Mouse (Mus musculus): ENCODE results near the gene Klhdc8a.

The Klhdc8a gene

GRCm38 (mm10) chr1:132315889-132316624 lies 17.6 kb downstream of the Klhdc8a start, which contains the start of gene Nuak2:
Gene Nuak2, plus strand, starts transcription at chr1:132316126.
- Histone ChIP-seq H3K4me1 (replicated peaks; ENCODE audit: low read depth, low read length) (peaks cover 52% of the 10 kb centered on the region), H3K36me3 (ENCODE audit: insufficient read depth, low read length) (peaks cover 29% of the 10 kb centered on the region), H3K4me3 (replicated peaks; ENCODE audit: low read length) (peak within 1 kb of the TSS; percentile 84), H3K27me3 (ENCODE audit: insufficient read depth, low read length) (peaks cover 52% of the 10 kb centered on the region), H3K9me3 (ENCODE audit: low read length) (no peaks in the 10 kb centered on the region)
- no peak for TF ChIP-seq POU5F1 (IDR thresholded peaks at IDR 0.05; ENCODE audit: borderline replicate concordance, low read length)
- no peak for TF ChIP-seq NANOG (IDR thresholded peaks at IDR 0.05; ENCODE audit: borderline replicate concordance, low read length)
- no peak for TF ChIP-seq CTCF (conservative IDR thresholded peaks at IDR 0.05; ENCODE audit: low read length)

DNA sequence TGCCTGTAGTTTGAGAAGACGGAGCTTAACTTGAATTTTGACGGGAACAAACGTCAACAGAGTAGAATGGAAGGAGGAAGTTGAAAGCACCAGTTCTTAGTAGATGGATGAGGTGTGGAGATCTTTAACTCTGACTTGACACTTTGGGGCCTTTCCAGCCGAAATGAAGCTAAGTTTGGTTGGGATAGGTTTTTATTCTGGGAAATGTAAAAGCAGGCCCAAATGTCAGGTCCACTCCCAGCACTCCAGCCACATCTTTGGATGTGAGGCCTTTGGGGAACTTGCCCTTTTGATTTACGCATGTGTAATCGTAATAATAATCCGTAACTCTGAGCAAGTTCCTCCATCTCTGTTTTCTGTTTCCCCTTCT lies 18.2 kb downstream of the Klhdc8a start:
- Histone ChIP-seq H3K9me3 (ENCODE audit: low read length) (no peaks in the 10 kb centered on the region), H3K4me1 (replicated peaks; ENCODE audit: low read depth, low read length) (peaks cover 57% of the 10 kb centered on the region), H3K4me3 (replicated peaks; ENCODE audit: low read length) (peak overlapping the region; percentile 84), H3K27me3 (ENCODE audit: insufficient read depth, low read length) (peaks cover 47% of the 10 kb centered on the region), H3K36me3 (ENCODE audit: insufficient read depth, low read length) (peaks cover 30% of the 10 kb centered on the region)
- TF ChIP-seq CTCF (conservative IDR thresholded peaks at IDR 0.05; ENCODE audit: low read length) (no peak), POU5F1 (IDR thresholded peaks at IDR 0.05; ENCODE audit: borderline replicate concordance, low read length) (no peak), NANOG (IDR thresholded peaks at IDR 0.05; ENCODE audit: borderline replicate concordance, low read length) (no peak)

DNA sequence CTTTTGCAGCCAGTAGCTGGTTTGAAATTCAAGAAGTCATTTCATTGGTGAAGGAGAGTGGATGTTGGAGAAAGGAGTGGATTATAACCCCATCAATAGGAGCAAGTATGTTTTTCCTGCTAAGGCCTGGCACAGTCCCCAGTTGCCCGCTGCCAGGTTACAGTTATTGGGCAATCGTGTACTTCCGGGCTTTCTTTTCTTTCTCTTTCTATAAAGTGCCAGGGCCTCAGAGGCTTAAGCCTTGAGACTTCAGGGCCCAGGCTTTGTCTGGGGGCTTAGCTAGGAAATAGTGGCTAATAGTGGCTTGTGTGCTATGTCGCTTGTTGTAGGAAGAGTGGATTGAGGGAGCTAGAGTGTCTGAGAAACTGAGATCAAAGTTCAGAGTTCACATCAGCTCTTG lies 19.0 kb downstream of the Klhdc8a start:
- H3K27me3 ChIP-seq (ENCODE audit: insufficient read depth, low read length) = peaks cover 47% of the 10 kb centered on the region
- TF ChIP-seq POU5F1 (IDR thresholded peaks at IDR 0.05; ENCODE audit: borderline replicate concordance, low read length) (no peak), NANOG (IDR thresholded peaks at IDR 0.05; ENCODE audit: borderline replicate concordance, low read length) (no peak), CTCF (conservative IDR thresholded peaks at IDR 0.05; ENCODE audit: low read length) (no peak)

DNA sequence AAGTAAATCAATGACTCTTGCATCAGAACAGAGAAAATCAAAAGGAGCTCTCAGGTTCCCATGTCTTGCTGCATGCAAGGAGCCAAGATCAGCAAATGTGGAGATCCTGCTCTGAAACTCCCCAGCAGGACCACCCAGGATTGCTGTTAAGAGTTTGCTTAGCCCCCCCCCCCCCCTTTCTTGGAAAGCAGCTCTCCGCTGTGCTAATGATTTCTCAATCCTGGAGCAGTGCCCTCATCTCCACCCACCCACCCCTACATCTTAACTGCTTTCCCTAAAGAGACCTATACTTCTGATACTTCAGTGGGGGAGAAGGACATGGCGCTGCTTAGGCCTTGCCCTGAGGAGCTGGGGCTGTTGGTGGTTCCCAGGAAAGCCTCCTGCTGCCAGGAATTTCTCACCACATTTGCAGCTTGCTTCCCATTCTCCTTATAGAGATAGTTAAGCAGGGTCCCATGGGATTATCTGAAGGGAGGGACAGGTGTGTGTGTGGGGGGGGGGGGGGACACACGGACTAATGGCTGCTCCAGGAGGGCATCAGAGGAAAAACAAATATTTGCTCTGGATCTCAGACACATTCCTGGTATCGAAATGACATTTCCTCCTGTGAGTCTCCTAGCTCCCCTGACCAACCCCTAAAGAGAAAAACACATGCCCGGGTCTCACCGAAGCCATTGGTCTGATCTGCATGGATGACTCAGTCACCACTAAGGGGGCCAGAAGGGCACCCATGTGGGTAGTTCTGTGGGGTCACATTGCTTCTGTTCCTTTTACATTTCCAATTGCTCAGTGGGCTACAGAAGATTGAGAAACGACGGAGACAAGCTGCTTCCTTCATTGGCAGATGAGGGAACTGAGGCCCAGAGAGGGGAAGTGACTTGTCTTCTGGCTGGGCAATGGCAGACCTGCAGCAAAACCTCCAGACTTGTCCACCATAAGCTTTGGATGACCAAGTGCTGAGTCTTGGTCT lies 19.8 kb downstream of the Klhdc8a start:
- H3K4me3 ChIP-seq (replicated peaks; ENCODE audit: low read length) = no peak overlapping the region
- peaks cover 30% of the 10 kb centered on the region for H3K36me3 ChIP-seq (ENCODE audit: insufficient read depth, low read length)
- H3K9me3 ChIP-seq (ENCODE audit: low read length) = no peaks in the 10 kb centered on the region
- H3K27me3 ChIP-seq (ENCODE audit: insufficient read depth, low read length) = peaks cover 47% of the 10 kb centered on the region
- H3K4me1 ChIP-seq (replicated peaks; ENCODE audit: low read depth, low read length) = peaks cover 68% of the 10 kb centered on the region
- TF ChIP-seq CTCF (conservative IDR thresholded peaks at IDR 0.05; ENCODE audit: low read length) (no peak), POU5F1 (IDR thresholded peaks at IDR 0.05; ENCODE audit: borderline replicate concordance, low read length) (no peak), NANOG (IDR thresholded peaks at IDR 0.05; ENCODE audit: borderline replicate concordance, low read length) (no peak)

More for the DNA sequence above, 19.0 kb downstream of the Klhdc8a start:
- Histone ChIP-seq H3K4me1 (replicated peaks; ENCODE audit: low read depth, low read length) (peaks cover 65% of the 10 kb centered on the region), H3K36me3 (ENCODE audit: insufficient read depth, low read length) (peaks cover 30% of the 10 kb centered on the region), H3K4me3 (replicated peaks; ENCODE audit: low read length) (no peak overlapping the region), H3K9me3 (ENCODE audit: low read length) (no peaks in the 10 kb centered on the region)

GRCm38 (mm10) chr1:132319242-132319641 lies 20.8 kb downstream of the Klhdc8a start:
- Histone ChIP-seq H3K4me1 (replicated peaks; ENCODE audit: low read depth, low read length) (peaks cover 79% of the 10 kb centered on the region), H3K27me3 (ENCODE audit: insufficient read depth, low read length) (peaks cover 39% of the 10 kb centered on the region), H3K36me3 (ENCODE audit: insufficient read depth, low read length) (peaks cover 30% of the 10 kb centered on the region), H3K4me3 (replicated peaks; ENCODE audit: low read length) (no peak overlapping the region), H3K9me3 (ENCODE audit: low read length) (no peaks in the 10 kb centered on the region)
- no peak for TF ChIP-seq NANOG (IDR thresholded peaks at IDR 0.05; ENCODE audit: borderline replicate concordance, low read length)
- no peak for TF ChIP-seq CTCF (conservative IDR thresholded peaks at IDR 0.05; ENCODE audit: low read length)
- TF ChIP-seq POU5F1 (IDR thresholded peaks at IDR 0.05; ENCODE audit: borderline replicate concordance, low read length) = no peak

DNA sequence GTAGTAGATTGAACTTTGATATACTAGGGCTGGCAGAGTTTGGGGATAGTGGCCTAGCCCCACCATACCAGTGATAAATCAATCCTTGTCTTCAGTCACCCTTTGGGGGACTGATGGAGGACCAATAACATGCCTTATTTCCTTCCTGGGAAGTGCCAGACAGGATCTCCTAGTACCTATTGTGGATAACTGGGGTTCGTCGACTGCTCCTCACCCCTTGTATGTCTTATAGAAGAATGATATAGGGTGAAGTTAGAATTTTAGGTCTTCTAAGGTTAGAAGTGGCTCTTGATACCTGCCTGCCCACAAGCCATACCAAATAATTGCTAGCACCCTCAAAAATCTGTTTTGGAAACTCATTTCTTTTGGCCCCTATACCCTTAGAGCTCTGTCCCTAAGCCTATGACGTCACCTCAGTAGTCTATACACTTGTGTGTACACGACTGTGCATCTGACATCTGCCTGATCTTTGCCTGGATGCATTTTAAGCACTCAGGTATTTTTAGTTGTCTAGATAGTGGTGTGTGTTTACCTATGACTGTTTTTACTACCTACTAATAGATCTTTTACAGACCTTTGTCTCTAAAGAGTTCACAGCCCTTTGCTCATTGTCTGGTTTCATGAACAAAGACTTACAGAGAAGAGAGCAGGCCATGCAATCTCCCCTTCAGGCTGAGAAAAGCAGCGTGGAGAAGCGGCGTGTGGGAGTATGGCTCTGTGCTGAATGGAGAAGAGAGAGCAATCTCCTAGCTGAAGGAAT lies 23.6 kb downstream of the Klhdc8a start:
- Histone ChIP-seq H3K36me3 (ENCODE audit: insufficient read depth, low read length) (peaks cover 54% of the 10 kb centered on the region), H3K4me1 (replicated peaks; ENCODE audit: low read depth, low read length) (peaks cover 93% of the 10 kb centered on the region), H3K4me3 (replicated peaks; ENCODE audit: low read length) (peak overlapping the region; percentile 64), H3K9me3 (ENCODE audit: low read length) (no peaks in the 10 kb centered on the region), H3K27me3 (ENCODE audit: insufficient read depth, low read length) (peaks cover 13% of the 10 kb centered on the region)
- TF ChIP-seq CTCF (conservative IDR thresholded peaks at IDR 0.05; ENCODE audit: low read length) = no peak

DNA sequence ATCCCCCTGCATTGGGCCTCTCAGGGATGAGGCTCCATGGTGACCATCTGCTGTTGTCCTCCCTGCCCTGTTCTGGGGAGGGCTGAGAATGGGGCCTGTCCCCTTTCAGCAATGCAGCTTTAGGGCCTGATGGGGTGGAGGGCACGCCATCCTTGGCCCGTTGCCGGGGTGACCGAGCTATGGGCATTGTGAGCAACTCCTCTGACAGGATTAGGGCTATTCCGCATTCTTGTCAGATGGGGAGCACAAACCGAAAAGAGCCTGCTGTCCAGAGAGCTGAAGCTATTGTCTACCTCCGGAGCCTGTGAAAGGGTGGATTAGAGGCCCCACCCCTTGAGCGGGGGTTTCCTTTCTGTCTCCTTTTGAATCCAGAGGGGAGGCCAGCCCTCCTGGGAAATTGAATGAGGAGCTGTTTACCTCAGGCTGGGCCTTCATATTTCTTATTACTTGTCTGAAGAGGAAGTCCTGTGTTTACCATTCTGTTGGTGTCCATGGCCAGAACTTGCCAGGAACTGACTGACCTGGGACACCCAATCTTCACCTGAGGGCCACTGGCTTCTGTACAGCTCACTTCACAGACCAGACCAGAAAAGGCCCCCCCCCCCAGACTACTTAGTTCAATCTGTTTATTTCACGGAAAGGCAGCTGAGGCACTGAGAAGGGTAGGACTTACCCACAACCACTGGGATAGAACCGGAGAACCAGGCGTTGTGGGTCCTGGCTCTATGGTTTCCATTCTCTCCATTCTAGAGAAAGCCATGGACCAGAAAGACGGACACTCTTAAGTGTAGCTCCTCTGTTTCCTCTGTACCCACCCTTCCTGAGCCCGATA lies 24.5 kb downstream of the Klhdc8a start:
- Histone ChIP-seq H3K4me3 (replicated peaks; ENCODE audit: low read length) (peak overlapping the region; percentile 64), H3K9me3 (ENCODE audit: low read length) (no peaks in the 10 kb centered on the region), H3K4me1 (replicated peaks; ENCODE audit: low read depth, low read length) (peaks cover 93% of the 10 kb centered on the region), H3K27me3 (ENCODE audit: insufficient read depth, low read length) (peaks cover 4% of the 10 kb centered on the region; the same call in 1 of the 2 replicates), H3K36me3 (ENCODE audit: insufficient read depth, low read length) (peaks cover 57% of the 10 kb centered on the region)
- TF ChIP-seq POU5F1 (IDR thresholded peaks at IDR 0.05; ENCODE audit: borderline replicate concordance, low read length) = no peak
- TF ChIP-seq NANOG (IDR thresholded peaks at IDR 0.05; ENCODE audit: borderline replicate concordance, low read length) = no peak
- no peak for TF ChIP-seq CTCF (conservative IDR thresholded peaks at IDR 0.05; ENCODE audit: low read length)
